Mouse (Mus musculus) lung, postnatal 0 days (tissue): ENCODE data around the gene Efcab5.

ENCODE experiments used
- CTCF ChIP-seq: IDR thresholded peaks from 2 replicates; pipeline ENCODE4 v1.5.1; 2016; ENCODE audit warnings: antibody characterized with exemption, mild to moderate bottlenecking
- EP300 ChIP-seq: IDR thresholded peaks from 2 replicates; pipeline ENCODE4 v1.6.1; 2016; ENCODE audit warnings: antibody characterized with exemption, mild to moderate bottlenecking, control low read depth

DNA sequence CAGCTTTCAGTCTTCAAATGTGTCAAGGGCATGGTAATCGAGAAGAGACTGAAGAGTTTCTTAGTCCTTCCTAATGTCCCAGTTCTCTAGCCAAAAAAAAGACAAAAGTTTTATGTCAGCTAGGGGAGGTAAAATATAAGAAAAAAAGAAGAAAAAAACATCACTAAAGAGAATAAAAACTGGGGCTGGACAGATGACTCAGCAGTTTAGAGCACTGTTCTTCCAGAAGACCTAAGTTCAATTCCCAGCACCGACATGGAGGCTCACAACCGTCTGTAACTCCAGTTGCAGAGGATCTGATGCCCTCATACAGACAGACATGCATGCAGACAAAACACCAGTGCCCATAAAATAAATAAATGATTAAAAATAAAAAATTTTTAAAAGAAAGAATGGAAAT, 60.2 kb downstream of the Efcab5 start:
- TF ChIP-seq CTCF = no peak
- TF ChIP-seq EP300 = no peak
